Mouse (Mus musculus) intestine, embryonic 16.5 days (tissue): ENCODE measurements around the gene Prr5. TPM values are rescaled to one million over a fixed set of nuclear protein-coding genes. Genes with fewer than 3 reads are reported as not detected.

Source experiments
- ATAC-seq: fragments of 200-750 bp; cut with Nextera tagmentation; 2 replicates; pipeline ENCODE4 v1.8.0; 2017; ENCODE audit warnings: moderate TSS enrichment, moderate library complexity
- H3K27ac ChIP-seq: fragments of 300-500 bp; sonication (generic); 2 replicates; pipeline ENCODE4 v1.5.1; 2014; ENCODE audit warnings: mild to moderate bottlenecking, low read length
- H3K27me3 ChIP-seq: fragments of 300-500 bp; sonication (generic); replicated peaks from 2 replicates; pipeline ENCODE4 v1.6.1; 2014; ENCODE audit warnings: low read length, control low read depth, mixed read lengths; ENCODE audit not compliant: control insufficient read depth, insufficient read depth
- H3K36me3 ChIP-seq: fragments of 300-500 bp; sonication (generic); 2 replicates; pipeline ENCODE4 v1.6.1; 2014; ENCODE audit warnings: low read length, control low read depth; ENCODE audit not compliant: control insufficient read depth, insufficient read depth
- H3K4me1 ChIP-seq: fragments of 300-500 bp; sonication (generic); 2 replicates; pipeline ENCODE4 v1.6.1; 2014; ENCODE audit warnings: low read length, control low read depth, mixed read lengths; ENCODE audit not compliant: control insufficient read depth, insufficient read depth
- H3K4me2 ChIP-seq: fragments of 300-500 bp; sonication (generic); 2 replicates; pipeline ENCODE4 v1.6.1; 2014; ENCODE audit warnings: low read depth, low read length, control low read depth
- H3K4me3 ChIP-seq: fragments of 300-500 bp; sonication (generic); 2 replicates; pipeline ENCODE4 v1.5.1; 2014; ENCODE audit warnings: mild to moderate bottlenecking, low read length
- H3K9ac ChIP-seq: fragments of 300-500 bp; sonication (generic); 2 replicates; pipeline ENCODE4 v1.6.1; 2014; ENCODE audit warnings: low read depth, low read length
- H3K9me3 ChIP-seq: fragments of 300-500 bp; sonication (generic); 2 replicates; pipeline ENCODE4 v1.6.1; 2016; ENCODE audit warnings: low read length, control low read depth; ENCODE audit not compliant: control insufficient read depth
- WGBS: fragments of 180-500 bp; shearing (Covaris S2); extraction: QIAGEN DNeasy Blood & Tissue Kit; methylation state at CpG from one replicate; pipeline ENCODE4 v1.1.7; 2014; 5-methylcytosine and 5-hydroxymethylcytosine counted together
- polyA plus RNA-seq: library from polyadenylated mRNA; unstranded; fragments of >200 nt; fragmentation: Nextera tagmentation; extraction: Ambion mirVana; gene quantifications from 2 replicates; pipeline ENCODE4 v1.2.1, GENCODE M21; 2015

Prr5 gene
- polyA plus RNA-seq, 1 experiment from 2014 or later = 69.1 TPM

DNA sequence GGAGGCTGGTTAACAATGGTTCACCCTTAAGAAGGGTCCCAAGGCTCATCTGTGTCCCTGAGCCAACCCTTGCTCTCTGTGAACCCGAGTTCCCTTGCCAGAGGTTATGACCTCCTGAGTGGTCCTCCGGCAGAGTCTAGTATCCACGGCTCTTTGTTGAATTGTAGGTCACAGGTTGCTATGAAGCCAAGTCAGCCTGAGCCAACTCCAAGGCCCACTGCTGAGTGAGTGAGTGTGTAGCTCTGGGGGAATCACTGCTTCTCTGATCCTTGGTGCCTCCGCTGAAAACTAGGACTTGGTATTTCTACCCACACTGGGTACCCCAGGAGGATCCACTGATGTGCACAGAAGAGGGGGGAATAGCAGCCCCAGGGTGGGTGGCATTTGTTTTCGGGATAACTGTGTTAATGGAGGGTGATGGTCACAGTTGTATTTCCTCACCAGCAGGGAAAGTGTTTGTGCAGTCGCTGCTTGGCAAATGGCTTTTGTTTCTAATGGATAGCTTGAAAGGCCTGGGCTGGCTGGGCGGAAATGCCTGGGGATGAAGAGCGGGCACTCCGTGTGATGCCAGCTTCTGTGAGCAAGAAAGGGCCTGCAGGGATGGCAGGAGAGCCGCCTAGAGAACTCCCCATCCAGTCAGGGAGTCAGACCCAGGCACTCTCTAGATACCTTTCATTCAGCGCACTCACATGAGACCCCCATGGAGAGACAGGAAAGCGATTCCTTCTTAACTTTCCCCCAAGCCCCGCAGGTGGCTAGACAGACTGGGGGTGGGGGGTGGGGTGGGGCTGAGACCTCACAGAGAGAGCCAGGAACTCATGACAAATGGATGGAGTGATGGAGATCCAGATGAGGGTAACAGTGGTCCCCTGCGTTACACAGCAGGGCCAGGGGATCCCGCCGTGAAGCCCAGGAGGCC, 4.6 kb upstream of the Prr5 start:
- Histone ChIP-seq H3K9ac (no peak overlapping the region), H3K4me1 (peaks cover 18% of the 10 kb centered on the region), H3K9me3 (no peaks in the 10 kb centered on the region), H3K27me3 (no peaks in the 10 kb centered on the region), H3K4me2 (no peak overlapping the region), H3K36me3 (no peaks in the 10 kb centered on the region), H3K4me3 (no peak overlapping the region), H3K27ac (no peak overlapping the region)
- WGBS = 51% methylated on average over 16 of the region's 16 CpGs
- no peak for ATAC-seq

DNA sequence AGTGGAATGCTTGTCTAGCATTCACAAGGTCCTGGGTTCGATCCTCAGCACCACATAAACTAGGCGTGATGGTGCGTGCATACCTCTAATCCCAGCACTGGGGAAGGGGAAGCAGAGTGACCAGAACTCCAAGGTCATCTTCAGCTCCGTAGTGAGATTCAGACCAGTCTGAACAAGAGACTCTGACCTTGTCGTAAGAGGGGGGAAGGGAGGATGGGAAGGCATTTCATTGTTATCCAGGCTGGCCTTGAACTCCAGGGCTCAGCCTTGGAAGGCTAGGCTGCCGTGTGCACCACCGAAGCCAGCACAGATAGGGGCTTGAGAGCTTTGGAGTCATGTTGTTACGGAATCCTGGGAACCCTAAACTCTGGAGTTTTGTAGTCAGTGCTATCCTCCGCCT, 3.8 kb upstream of the Prr5 start:
- Histone ChIP-seq H3K9me3 (no peaks in the 10 kb centered on the region), H3K27me3 (no peaks in the 10 kb centered on the region), H3K9ac (no peak overlapping the region), H3K27ac (no peak overlapping the region), H3K36me3 (no peaks in the 10 kb centered on the region), H3K4me3 (no peak overlapping the region), H3K4me2 (no peak overlapping the region), H3K4me1 (peaks cover 19% of the 10 kb centered on the region)
- ATAC-seq = no peak
- WGBS = 65% methylated on average over 9 of the region's 9 CpGs

DNA sequence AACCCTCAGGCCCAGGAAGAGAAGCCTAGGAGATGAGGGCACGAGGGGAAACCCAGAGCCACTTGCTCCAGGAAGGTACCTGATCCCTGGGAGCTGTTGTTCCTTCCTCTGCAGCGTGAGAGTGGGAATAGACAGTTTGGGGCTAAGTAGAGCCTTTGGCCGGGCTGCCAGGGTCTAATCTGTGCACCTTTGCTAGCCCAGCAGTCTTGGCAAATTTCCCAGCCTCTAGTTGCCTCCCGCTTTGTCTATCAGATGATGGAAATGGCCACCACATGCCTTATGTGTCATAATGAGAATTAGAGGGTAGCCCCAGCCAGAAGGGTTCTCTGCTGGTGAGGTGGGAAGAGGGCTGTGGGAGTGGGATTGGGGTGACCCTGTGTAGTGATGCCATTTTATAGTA, 3.4 kb upstream of the Prr5 start:
- Histone ChIP-seq H3K9ac (no peak overlapping the region), H3K9me3 (no peaks in the 10 kb centered on the region), H3K4me2 (no peak overlapping the region), H3K4me1 (peaks cover 19% of the 10 kb centered on the region), H3K27me3 (no peaks in the 10 kb centered on the region), H3K4me3 (no peak overlapping the region), H3K36me3 (no peaks in the 10 kb centered on the region), H3K27ac (no peak overlapping the region)
- WGBS = 64% methylated on average over 4 of the region's 4 CpGs
- no peak for ATAC-seq

DNA sequence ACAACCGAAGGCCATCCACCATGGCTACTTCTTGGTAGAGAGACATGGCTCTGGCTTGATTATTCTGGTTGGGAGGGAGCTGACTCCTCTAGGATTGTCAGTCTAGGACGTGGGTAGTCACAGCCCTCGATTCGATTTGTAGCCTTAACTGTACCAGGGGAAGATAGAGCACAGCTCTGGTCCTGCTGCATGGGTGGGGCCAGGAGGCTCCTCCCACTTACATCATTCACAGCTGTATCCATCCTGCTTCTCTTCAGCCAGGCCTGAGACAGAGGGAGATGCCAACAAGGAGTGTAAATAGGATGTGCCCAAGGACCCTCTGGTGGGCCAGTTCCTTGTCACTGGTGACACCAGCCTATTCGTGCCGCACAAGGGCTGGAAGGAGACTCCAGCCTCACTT, 1.8 kb upstream of the Prr5 start:
- Histone ChIP-seq H3K36me3 (no peaks in the 10 kb centered on the region), H3K27ac (no peak overlapping the region), H3K9ac (no peak overlapping the region), H3K4me1 (peaks cover 26% of the 10 kb centered on the region), H3K9me3 (no peaks in the 10 kb centered on the region), H3K4me2 (no peak overlapping the region), H3K27me3 (no peaks in the 10 kb centered on the region), H3K4me3 (no peak overlapping the region)
- ATAC-seq = no peak
- WGBS = 75% methylated on average over 6 of the region's 6 CpGs

DNA sequence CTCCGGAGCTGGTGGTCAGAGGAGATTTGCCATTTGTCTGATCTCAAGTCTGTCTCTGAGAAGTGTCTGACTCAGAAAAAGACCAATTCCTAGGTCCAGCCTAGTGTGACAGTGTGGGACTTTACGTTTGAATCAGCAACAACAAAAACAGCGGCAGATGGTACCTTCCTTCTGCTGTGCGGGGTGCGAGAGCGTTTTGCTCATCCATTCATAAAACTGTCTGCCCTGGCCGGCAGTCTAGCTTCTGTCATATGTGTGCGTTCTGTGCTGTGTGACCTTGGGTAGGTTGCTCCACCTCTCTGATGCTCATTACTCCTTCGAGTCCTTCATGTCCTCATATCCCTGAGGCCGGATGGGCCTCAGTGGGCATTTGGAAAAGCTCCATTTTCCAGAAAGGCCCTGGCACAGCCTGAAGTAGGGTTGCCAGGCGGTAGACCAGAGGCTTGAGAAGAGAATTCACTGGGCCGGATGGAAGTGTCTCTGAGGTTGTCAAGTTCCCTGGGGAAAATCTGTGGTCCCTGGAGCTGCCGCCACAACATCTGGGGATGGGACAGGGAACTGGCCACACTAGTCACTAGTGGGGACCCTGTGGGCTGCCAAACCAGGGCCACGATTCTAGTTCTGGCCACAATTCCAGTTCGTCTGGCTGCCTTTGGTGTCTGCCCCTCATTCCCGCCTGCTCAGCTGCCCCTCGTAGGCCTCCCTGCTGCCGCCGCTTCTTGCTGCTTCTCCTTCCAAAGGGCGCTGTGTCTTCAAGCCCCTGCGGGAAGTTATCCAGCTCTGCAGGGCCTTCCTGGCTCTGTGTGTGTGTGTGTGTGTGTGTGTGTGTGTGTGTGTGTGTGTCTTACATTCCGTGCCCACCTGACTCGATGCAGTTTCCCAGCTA, 594 bp downstream of the Prr5 start:
- no peaks in the 10 kb centered on the region for H3K9me3 ChIP-seq
- H3K36me3 ChIP-seq = no peaks in the 10 kb centered on the region
- no peak for ATAC-seq
- peaks cover 19% of the 10 kb centered on the region for H3K4me1 ChIP-seq
- H3K27ac ChIP-seq = no peak overlapping the region
- no peak overlapping the region for H3K9ac ChIP-seq
- WGBS = 77% methylated on average over 23 of the region's 23 CpGs
- H3K4me2 ChIP-seq = no peak overlapping the region
- no peaks in the 10 kb centered on the region for H3K27me3 ChIP-seq
- H3K4me3 ChIP-seq = no peak overlapping the region

DNA sequence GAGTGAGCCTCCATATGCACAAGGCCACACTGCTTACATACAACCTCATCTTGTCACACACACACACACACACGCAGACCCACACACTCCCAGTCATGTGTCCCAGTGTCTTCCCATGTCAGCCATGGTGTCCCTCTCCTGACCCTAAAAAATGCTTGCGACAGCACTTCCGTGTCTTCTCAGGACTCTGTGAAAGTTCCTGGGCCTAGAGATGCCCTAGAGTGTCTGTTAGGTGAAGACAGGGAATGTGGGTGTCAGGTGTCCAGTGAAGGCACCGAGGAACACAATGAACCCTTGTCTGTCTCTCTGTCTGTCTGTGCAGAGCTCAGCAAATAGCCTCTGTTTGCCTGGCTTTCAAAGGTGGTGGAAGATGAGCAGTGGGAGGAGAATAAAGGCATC, 1.2 kb downstream of the Prr5 start:
- Histone ChIP-seq H3K4me2 (no peak overlapping the region), H3K27me3 (no peaks in the 10 kb centered on the region), H3K9ac (no peak overlapping the region), H3K27ac (no peak overlapping the region), H3K4me1 (peaks cover 19% of the 10 kb centered on the region), H3K9me3 (no peaks in the 10 kb centered on the region), H3K4me3 (no peak overlapping the region), H3K36me3 (no peaks in the 10 kb centered on the region)
- 82% methylated on average over 4 of the region's 4 CpGs for WGBS
- no peak for ATAC-seq

DNA sequence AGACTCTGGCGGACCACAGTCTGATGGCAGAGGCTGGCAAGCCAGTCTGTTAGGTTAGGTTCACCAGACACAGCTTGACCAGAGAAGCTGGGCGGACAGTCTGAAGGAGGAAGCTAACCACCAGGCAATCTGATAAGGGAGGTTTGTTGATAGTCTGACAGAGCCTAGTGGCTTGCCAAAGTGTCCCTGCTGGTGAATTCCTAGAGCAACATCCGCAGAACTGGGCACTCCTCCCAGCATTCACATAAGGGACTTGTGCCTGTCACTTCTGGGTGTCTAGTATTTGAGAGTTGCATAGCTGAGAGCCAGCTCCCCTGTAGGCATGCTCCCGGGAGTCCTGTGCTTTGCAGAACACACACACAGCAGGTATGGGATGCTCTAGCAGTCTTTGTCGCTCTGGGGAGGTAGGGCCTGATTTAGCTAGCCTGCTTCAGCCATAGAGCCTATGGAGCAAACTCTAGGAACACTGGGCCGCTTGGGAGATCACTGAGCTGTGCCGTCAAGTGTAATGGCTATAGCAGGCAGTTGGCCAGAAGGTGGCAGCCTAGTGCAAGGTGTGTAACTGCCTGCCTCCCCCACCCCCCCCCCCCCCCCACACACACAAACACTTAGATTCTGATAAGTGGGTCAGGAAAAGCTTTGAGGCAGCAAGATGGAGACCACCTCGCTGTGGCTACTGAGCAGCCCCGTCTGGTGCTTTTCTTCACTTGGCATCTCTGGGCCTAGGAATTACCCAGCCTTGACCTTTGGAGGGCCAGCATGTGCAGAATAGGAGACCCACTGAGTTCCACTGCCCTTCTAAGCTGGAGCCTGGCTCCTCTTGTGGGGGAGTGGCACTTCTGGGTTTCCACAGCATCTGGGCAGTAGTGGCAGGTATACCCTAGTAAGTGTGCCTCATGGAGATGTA, 2.2 kb downstream of the Prr5 start:
- H3K4me3 ChIP-seq = no peak overlapping the region
- 47% methylated on average over 9 of the region's 9 CpGs for WGBS
- no peaks in the 10 kb centered on the region for H3K9me3 ChIP-seq
- peak overlapping the region; percentile 28; the same call in 1 of the 2 replicates for H3K4me2 ChIP-seq
- H3K4me1 ChIP-seq = peaks cover 27% of the 10 kb centered on the region
- no peaks in the 10 kb centered on the region for H3K36me3 ChIP-seq
- no peak overlapping the region for H3K9ac ChIP-seq
- H3K27ac ChIP-seq = peak overlapping the region; percentile 64
- ATAC-seq = no peak
- no peaks in the 10 kb centered on the region for H3K27me3 ChIP-seq

DNA sequence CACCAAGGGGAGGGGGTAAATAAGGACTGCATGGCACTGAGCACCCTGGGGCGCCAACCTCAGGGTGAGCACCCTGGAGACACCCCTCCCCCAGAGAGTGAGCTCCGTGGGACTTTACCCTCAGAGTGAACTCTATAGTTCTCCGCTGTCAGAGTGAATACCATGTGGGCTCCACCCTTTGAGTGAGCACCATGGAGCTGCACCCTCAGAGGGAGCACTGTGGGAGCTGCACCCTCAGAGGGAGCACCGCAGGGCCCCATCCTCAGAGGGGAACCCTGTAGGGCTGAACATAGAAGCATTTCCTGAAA, 2.8 kb downstream of the Prr5 start:
- peak overlapping the region; percentile 11; the same call in 1 of the 2 replicates for H3K9ac ChIP-seq
- H3K27me3 ChIP-seq = no peaks in the 10 kb centered on the region
- ATAC-seq = peak; percentile 35
- 0 out of 2 replicates have a peak overlapping the region, but pooled peaks have one; percentile 5 for H3K4me3 ChIP-seq
- peak overlapping the region; percentile 64 for H3K27ac ChIP-seq
- H3K4me2 ChIP-seq = peak overlapping the region; percentile 28; the same call in 1 of the 2 replicates
- H3K4me1 ChIP-seq = peaks cover 27% of the 10 kb centered on the region
- no peaks in the 10 kb centered on the region for H3K36me3 ChIP-seq
- 60% methylated on average over 4 of the region's 4 CpGs for WGBS
- no peaks in the 10 kb centered on the region for H3K9me3 ChIP-seq
